In the genomic region with DNA sequence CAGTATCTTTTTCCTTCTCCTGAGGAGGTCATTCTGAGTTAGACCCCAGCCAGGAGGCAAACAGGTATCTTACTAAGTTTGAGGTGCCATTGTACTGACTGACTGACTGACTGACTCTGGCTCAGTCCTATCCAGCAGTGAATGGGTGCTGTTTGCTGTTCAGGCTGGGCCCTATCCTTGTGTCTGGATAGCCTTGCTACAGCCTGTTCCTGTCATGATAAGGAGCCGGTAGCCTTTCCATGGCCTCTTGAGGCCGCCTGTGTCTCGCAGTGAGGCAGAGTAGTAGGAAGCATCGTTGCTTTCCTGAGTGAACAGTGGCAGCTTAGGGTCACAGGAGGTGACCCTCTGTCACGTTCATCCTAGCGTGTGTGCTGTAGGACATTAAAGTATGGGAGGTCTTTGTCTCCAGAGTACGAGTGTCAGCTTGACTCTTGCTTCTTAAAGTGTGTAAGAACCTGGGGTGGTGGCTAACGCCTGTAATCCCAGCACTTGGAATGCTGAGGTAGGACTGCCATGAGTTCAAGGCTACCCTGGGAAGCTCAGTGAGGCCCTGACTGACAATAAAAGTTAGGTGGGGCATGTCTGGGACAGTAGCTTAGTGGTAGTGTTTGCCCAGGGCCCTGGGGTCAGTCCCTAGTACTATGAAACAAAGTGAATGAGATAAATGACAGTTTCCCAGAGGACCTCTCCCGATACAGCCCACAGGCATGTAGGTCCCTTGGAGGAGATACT, we compare ENCODE assay signal across 13 mouse cellular contexts. TPM values are rescaled to one million over a fixed set of nuclear protein-coding genes. Genes with fewer than 3 reads are reported as not detected.
DNase-seq lines count a peak whose midpoint lies in the region; ATAC-seq lines count a peak whose summit lies in the region.
"Had no signal": no experiment of that assay in that cellular context is flagged by ENCODE, and none has a peak within 500 bp of the region (broad histone marks: within the 10 kb centered on the region; RNA-seq: fewer than 3 reads in every experiment).

No protein-coding gene starts in this region.

- DNase-seq in spleen, adult 12 weeks (ENCODE audit: low spot score) = peak; percentile 42
- no peak for DNase-seq in spleen, postnatal 14 days (ENCODE audit: low spot score in 2 of 2)
- DNase-seq in liver, embryonic 13.5 days = peak; percentile 77
- DNase-seq in cerebellum, adult 8-10 months = no peak
- DNase-seq: cerebellum, adult 9-11 months; kidney, postnatal 14 days; thymus, postnatal 14 days had no signal

- H3K36me3 ChIP-seq in liver, embryonic 13.5 days = peaks cover 86% of the 10 kb centered on the region
- H3K36me3 ChIP-seq in stomach, embryonic 16.5 days (ENCODE audit: control insufficient read depth, insufficient read depth, low read length) = peaks cover 23% of the 10 kb centered on the region; the same call in 1 of the 2 replicates

- H3K4me1 ChIP-seq in liver, embryonic 13.5 days (replicated peaks) = peaks cover 80% of the 10 kb centered on the region
- peaks cover 8% of the 10 kb centered on the region; the same call in 1 of the 2 replicates for H3K4me1 ChIP-seq in stomach, embryonic 16.5 days (ENCODE audit: control insufficient read depth, insufficient read depth, low read length)
- H3K4me1 ChIP-seq: limb, embryonic 13.5 days; neural tube, embryonic 12.5 days had no signal

- peak overlapping the region; percentile 99 for H3K27ac ChIP-seq in liver, embryonic 13.5 days
- no peak overlapping the region for H3K27ac ChIP-seq in stomach, embryonic 16.5 days (ENCODE audit: low read length)
- H3K27ac ChIP-seq: limb, embryonic 13.5 days; neural tube, embryonic 12.5 days had no signal

- 0 out of 2 replicates have a peak overlapping the region, but pooled peaks have one; percentile 14 for H3K4me3 ChIP-seq in liver, embryonic 13.5 days (replicated peaks)
- H3K4me3 ChIP-seq in stomach, embryonic 16.5 days (replicated peaks; ENCODE audit: low read length) = no peak overlapping the region
- H3K4me3 ChIP-seq: limb, embryonic 13.5 days; neural tube, embryonic 12.5 days had no signal

- no peaks in the 10 kb centered on the region for H3K27me3 ChIP-seq in liver, embryonic 13.5 days
- H3K27me3 ChIP-seq in stomach, embryonic 16.5 days (ENCODE audit: control insufficient read depth, insufficient read depth, low read length) = no peaks in the 10 kb centered on the region
- H3K27me3 ChIP-seq: limb, embryonic 13.5 days; neural tube, embryonic 12.5 days had no signal

- ATAC-seq in erythroblast, adult 5-6 weeks (replicated peaks; ENCODE audit: low FRiP score, poor library complexity, severe bottlenecking) = peak; percentile 68
- ATAC-seq in liver, embryonic 13.5 days (ENCODE audit: low read depth) = peak; percentile 82
- ATAC-seq in stomach, embryonic 16.5 days (ENCODE audit: insufficient read depth, low FRiP score) = peak; percentile 39; the same call in 1 of the 2 replicates
- ATAC-seq in monocyte, adult 5-6 weeks (replicated peaks; ENCODE audit: insufficient number of reproducible peaks, low FRiP score, low TSS enrichment, poor library complexity, severe bottlenecking) = no peak
- ATAC-seq: midbrain, embryonic 16.5 days had no signal

- WGBS in liver, embryonic 13.5 days (ENCODE audit: insufficient replicate concordance) = 32% methylated on average over 9 of the region's 9 CpGs
- WGBS in stomach, embryonic 16.5 days = 81% methylated on average over 9 of the region's 9 CpGs

- H3K9me3 ChIP-seq in liver, embryonic 13.5 days (replicated peaks) = no peaks in the 10 kb centered on the region
- no peaks in the 10 kb centered on the region for H3K9me3 ChIP-seq in stomach, embryonic 16.5 days (replicated peaks; ENCODE audit: control insufficient read depth, low read length)
- H3K9me3 ChIP-seq: limb, embryonic 13.5 days; neural tube, embryonic 12.5 days had no signal

- H3K4me2 ChIP-seq in liver, embryonic 13.5 days = peak overlapping the region; percentile 48
- no peak overlapping the region for H3K4me2 ChIP-seq in stomach, embryonic 16.5 days (ENCODE audit: low read depth, low read length)
- H3K4me2 ChIP-seq: limb, embryonic 13.5 days; neural tube, embryonic 12.5 days had no signal

- H3K9ac ChIP-seq in liver, embryonic 13.5 days = peak overlapping the region; percentile 74
- no peak overlapping the region for H3K9ac ChIP-seq in stomach, embryonic 16.5 days (ENCODE audit: low read length)
- H3K9ac ChIP-seq: limb, embryonic 13.5 days; neural tube, embryonic 12.5 days had no signal

RNA-seq across cellular contexts. Expression of a gene that starts 24.3 kb away (rescaled TPM):
- 17.1 and 26.3 TPM in 2 replicates for total RNA-seq in erythroblast, adult 5-6 weeks (2015; ENCODE audit: low replicate concordance)
- total RNA-seq in erythroblast, adult 5-6 weeks (2017; ENCODE audit: low replicate concordance) = 39.4 and 50.2 TPM in 2 replicates
- 58.3 and 66.6 TPM in 2 replicates for polyA plus RNA-seq in liver, embryonic 13.5 days (2015; fragmentation: Nextera tagmentation; extraction: Ambion mirVana)
- 62.4 and 62.7 TPM in 2 replicates for polyA plus RNA-seq in stomach, embryonic 16.5 days (2015; fragmentation: Nextera tagmentation; extraction: Ambion mirVana)
- 20.1 to 46.9 TPM (median 23.0 TPM) in 3 replicates for total RNA-seq in monocyte, adult 5-6 weeks (2017)

RNA-seq across cellular contexts. Expression of a gene that starts 31.0 kb away (rescaled TPM):
- total RNA-seq in erythroblast, adult 5-6 weeks (2015; ENCODE audit: low replicate concordance) = 0.58 and 2.1 TPM in 2 replicates
- total RNA-seq in erythroblast, adult 5-6 weeks (2017; ENCODE audit: low replicate concordance) = 0.84 TPM in 1 of 2 replicates, not detected in the other
- polyA plus RNA-seq in liver, embryonic 13.5 days (2015; fragmentation: Nextera tagmentation; extraction: Ambion mirVana) = 7.8 and 8.1 TPM in 2 replicates
- 31.8 and 35.7 TPM in 2 replicates for polyA plus RNA-seq in stomach, embryonic 16.5 days (2015; fragmentation: Nextera tagmentation; extraction: Ambion mirVana)
- total RNA-seq in monocyte, adult 5-6 weeks (2017) = 7.5 to 11.4 TPM (median 10.5 TPM) in 3 replicates

RNA-seq across cellular contexts. Expression of a gene that starts 38.3 kb away (rescaled TPM):
- total RNA-seq in erythroblast, adult 5-6 weeks (2015; ENCODE audit: low replicate concordance) = 0.42 and 1.9 TPM in 2 replicates
- total RNA-seq in erythroblast, adult 5-6 weeks (2017; ENCODE audit: low replicate concordance) = 0.85 and 0.98 TPM in 2 replicates
- polyA plus RNA-seq in liver, embryonic 13.5 days (2015; fragmentation: Nextera tagmentation; extraction: Ambion mirVana) = 5.4 and 6.2 TPM in 2 replicates
- polyA plus RNA-seq in stomach, embryonic 16.5 days (2015; fragmentation: Nextera tagmentation; extraction: Ambion mirVana) = 18.3 and 21.0 TPM in 2 replicates
- total RNA-seq in monocyte, adult 5-6 weeks (2017) = 6.7 to 8.8 TPM (median 7.8 TPM) in 3 replicates

RNA-seq across cellular contexts. Expression of a gene that starts 50.9 kb away (rescaled TPM):
- total RNA-seq in erythroblast, adult 5-6 weeks (2015; ENCODE audit: low replicate concordance) = 0.77 and 2.3 TPM in 2 replicates
- total RNA-seq in erythroblast, adult 5-6 weeks (2017; ENCODE audit: low replicate concordance) = 2.7 and 4.2 TPM in 2 replicates
- 6.0 and 6.5 TPM in 2 replicates for polyA plus RNA-seq in liver, embryonic 13.5 days (2015; fragmentation: Nextera tagmentation; extraction: Ambion mirVana)
- 8.2 and 9.9 TPM in 2 replicates for polyA plus RNA-seq in stomach, embryonic 16.5 days (2015; fragmentation: Nextera tagmentation; extraction: Ambion mirVana)
- 7.1 to 11.1 TPM (median 9.6 TPM) in 3 replicates for total RNA-seq in monocyte, adult 5-6 weeks (2017)

Comparison
In these comparisons a context has a peak if more than half of its experiments do, and no peak if none do; other contexts are left out.
1. DNase-seq: peak in spleen, adult 12 weeks (single experiment) and liver, embryonic 13.5 days (single experiment); none in spleen, postnatal 14 days (0 of 2) and cerebellum, adult 8-10 months (single experiment).